Mouse (Mus musculus) layer of hippocampus, postnatal 36 days (tissue): ENCODE measurements around the gene Gm10428. TPM values are rescaled to one million over a fixed set of nuclear protein-coding genes. Genes with fewer than 3 reads are reported as not detected.
"Not testable (repeated sequence)": the region's sequence is repeated elsewhere in the genome, so short reads cannot be mapped to it uniquely, and the experiment has no call there.

Experiments used
- DNase-seq, 2 experiments: peaks; one replicate each; pipeline ENCODE4 v3.0.0; 2022
- total RNA-seq, 2 experiments: library from RNA; stranded (reverse); gene quantifications; 2 replicates each; pipeline ENCODE4 v1.2.3; 2021

Gene Gm10428
- total RNA-seq, result not detected

DNA sequence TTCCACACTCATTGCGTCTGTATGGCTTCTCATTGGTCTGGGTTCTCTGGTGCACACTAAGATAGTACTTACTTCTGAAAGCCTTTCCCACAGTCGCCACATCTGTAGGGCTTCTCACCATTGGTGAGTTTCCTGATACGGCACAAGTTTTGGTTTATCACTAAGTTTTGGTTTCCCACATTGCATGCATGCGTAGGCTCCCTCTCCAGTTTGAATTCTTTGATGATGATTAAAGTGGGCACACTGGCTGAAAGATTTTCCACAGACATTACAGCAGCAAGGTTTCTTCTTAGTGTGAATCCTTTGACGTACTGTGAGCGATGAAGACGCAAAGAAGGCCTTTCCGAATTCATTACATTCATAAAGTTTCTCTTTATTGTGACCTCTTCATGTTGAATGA is at the start of gene Gm10428:
Gene Gm10428 (plus strand): TSS at position 321 of the 400 bp plus-strand sequence.
- no peak for DNase-seq

DNA sequence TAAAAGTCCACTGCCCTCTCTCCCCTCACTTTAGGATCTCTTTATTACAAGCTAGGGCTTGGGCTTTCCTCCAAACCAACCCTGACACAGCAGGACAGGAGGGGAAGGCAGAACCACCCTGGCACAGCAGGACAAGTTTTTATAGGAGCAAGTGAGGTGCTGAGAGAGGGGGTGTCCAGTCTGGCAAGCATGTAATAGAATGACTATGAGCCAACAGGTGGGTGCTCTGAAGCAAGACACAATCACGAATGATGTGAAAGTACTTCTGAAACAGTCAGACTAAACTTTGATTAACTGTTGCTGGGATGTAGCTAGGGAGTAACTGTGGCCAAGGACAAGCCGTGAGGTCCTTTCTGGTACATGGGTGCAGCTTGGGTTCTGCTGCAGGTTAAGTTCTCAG is 46.8 kb upstream of the Gm10428 start:
- no peak for DNase-seq

DNA sequence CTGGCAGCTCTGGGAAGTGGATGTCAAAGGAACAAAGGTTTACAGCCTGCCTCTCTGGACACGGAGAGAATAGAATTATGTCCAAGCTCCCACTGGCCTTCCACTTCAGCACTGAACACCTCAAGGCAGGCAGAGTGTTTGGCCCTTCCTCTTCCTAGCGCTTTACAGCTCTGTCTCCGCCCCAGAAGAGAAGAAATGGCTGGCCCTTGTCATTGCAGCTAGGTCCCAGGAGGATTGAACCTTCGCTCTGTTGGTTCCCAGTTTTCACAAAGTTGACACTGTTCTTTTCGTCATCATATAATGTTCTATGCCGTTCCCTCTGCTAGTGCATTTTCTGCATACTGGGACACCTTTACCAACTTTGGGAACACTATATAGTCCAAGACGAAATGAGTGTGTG is 44.6 kb upstream of the Gm10428 start:
- DNase-seq, result no peak

DNA sequence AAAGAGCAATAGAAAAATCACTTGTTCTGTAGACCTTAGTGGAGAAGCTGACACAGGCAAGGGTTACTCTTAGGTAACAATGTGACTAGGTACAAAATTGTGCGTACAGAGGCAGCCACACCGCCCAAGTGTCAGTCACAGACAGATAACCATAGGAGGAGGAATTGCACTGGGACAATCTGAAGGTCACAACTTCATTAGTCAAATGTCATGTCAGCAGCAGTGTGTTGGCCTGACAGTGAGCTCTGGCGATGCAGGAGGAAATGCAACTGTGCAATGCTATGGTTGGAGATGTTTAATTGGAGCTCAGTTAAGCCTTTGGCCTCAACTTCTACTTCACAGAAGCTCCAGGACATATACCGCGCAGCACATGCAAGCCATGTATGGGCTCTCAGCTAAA is 42.2 kb upstream of the Gm10428 start:
- no peak for DNase-seq

DNA sequence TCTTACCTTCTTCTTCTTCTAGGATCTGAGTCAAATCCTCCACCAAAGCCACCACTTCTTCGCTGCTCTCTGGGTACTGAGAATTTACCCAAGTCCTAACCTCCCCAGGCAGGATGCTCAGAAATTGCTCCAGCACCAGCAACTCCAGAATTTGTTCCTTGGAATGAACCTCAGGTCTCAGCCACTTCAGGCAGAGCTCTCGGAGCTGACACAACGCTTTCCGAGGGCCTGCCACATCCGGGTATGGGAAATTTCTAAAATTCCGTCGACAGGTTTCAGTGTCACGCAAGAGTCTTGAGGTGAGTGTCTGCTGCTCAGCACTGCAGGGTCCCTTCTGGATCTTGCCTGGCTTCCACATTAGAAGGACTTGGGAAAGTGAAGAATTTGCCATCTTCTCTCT is 24.6 kb upstream of the Gm10428 start:
- DNase-seq, result no peak

DNA sequence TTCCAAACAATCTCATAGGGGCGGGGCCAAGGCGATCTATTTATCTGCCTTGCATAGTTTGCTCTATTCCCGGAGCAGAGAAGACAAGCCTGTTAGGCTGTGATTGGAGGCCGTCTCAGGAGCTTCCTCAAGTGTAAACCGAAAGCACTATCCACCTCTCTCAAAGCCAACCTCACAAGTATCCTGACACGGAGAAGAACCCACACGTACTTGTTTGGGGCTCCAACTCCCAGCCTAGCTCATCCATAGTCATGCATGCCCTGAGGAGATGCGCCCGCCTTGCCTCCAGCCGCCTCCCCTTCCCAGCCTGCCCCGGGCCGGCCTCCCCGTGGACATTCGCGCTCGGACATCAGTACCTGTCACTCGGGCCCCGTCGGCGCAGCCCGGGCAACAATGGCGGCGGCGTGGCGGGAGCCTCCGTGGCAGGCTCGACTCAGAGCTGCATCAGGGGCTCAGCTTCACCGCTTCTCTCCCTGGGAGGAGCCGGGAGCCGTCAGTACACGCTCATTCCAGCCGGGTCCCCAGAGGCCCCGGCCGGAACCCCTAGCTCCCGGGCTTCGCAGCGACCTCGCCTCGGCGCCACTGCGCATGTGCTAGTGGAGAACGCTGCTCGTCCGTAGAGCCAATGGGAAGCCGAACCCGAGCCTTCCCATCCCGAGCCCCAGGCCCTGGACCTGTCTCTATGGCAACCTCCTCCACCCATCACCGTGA is 21.4 kb upstream of the Gm10428 start, which contains the start of gene Zfp287:
Gene Zfp287 (minus strand): TSS at position 595 of the 711 bp plus-strand sequence.
- DNase-seq, result peak; percentile 91 to 93

DNA sequence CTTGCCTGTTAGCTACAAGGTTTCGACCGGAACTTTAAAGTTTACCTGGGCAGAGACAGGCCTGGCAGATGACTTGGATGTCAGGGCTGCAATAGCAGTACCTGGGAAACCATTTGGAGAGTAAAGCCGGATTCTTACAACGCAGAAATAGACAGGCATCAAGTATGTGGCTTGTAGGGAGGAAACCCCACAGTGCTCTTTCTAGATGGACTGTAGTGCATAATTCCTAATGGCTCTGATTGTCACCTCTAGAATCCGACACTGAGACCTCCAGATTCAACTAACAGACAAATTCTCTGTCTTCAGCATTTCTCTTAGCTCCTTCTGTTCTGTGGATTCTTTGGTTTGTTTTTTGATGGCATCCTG is 20.9 kb upstream of the Gm10428 start:
- DNase-seq, result no peak

DNA sequence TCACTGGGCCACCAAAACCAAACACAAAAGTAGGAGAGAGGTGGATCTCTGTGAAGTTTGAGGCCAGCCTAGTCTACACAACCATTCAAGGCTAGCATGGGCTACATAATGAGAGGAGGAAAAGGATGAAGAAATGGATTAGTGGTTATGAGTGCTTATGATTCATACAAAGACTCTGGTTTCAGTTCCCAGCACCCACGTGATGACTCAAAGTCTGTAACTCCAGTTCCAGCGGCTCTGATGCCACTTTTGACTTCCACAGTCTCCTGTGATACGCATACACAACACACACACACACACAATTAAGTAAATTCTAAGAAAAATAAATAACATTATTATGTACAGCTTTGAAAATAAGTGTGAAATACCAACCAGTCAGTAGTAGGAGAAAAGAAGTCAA is 20.2 kb upstream of the Gm10428 start:
- no peak for DNase-seq

DNA sequence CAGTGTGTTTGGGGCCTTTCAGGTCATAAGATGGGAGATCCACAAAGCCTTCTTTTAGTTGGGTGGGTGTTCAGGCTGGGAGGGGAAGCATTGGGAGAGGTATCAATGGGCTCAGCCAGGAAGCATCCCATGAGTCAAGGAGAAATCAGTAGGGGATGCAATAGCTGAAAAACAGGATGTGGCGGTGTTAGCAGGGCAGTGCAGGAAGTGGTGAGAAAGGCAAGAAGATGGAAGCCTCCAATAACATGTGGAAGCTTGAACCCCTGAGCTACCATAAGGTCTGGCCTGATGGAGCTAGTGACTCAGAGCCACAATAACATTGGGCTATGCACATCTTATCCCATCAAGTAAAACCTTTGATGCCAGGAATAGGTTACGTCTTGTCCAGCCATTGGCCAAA is 11.7 kb upstream of the Gm10428 start:
- no peak for DNase-seq

DNA sequence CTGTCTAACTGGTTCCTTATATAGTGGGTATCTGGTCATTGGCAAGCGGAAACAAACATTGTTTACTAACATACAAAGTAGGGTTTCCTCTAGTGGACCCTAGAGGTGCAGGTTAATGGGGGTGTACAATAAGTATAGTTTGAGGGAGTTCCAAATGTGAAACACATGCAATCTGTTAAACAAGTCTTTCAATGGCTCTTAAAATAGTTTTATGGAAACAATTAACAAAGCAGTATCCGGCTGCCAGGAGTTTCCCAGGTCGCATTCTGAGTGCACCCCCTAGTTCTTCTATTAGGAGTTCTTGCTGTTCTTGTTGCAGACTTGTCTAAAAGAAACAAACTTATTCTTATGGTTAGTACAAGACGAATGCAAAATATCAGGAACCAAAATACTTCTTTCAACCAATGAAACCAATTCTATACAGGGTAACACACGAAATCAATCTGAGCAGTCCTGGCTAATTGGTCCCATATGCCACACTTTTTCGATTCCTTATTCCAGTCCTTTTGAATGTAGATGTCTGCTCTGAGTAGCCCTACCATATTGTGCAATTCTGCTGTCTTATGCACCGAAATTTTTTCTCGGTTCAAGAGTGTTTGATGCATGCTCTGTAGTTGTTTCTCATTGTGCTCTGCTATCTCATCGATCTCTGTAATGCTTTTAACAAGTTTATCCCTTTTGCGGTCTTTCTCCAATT is 10.5 kb upstream of the Gm10428 start:
- no peak for DNase-seq

DNA sequence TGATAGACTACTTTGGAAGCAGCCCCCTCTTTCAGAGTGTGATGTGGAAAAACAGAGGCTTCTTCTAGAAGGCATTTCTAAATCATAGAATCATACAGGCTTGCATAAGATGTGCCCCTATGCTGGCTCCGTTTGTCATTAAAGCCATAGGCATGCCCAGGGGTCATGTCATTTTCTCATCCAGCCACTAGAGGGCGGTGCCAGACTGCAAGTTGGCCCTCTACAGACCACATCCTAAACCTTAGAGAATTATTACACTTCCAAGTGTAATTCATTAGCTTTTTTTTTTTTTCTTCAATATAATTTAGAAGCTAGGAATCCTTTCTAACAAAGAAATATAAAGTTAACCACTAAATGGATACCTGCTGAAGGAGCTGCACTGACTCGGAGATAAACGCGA is 8.8 kb upstream of the Gm10428 start:
- peak; percentile 40 to 50 for DNase-seq

DNA sequence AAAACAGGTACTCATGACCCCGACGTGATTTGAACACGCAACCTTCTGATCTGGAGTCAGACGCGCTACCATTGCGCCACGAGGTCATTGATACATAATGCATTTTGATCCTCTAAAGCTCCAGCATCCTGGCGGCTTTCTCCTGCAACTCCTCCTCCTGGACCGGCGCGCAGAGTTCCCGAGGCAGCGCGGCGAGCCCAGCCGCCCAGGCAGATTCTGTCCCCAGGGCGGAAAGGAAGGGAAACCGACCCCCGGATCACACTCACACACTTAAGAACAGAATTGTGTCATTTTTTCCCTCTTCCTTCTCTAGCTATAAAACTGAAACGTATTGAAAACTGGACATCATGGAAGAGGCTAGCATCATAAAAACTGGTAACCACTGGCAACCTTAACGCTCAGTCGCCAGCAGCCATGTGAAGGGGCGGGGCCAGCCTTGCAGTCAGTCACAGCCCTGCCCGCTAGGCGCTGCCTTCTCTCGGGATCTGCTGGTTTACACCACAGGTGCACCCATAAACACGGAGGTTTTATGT is 6.8 kb upstream of the Gm10428 start:
- peak; percentile 60 to 63 for DNase-seq

DNA sequence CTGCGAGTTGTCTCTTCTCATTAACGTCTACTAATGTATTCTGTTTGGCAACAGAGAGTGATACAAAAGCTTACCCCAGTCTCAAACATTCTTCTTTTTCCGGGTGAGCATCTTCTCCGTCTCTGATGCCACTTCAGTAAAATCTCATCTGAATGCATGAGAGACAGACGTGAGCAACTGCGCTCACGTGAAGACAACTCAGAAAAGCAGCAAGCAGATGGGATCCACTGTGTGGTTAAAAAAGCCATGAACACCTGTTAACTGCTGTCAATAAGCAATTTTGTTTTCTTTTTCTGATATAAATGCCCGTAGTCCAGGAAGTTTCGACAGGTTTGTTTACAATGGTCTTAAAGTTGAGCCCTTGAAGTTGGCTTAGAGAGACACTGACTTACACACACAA is 5.7 kb upstream of the Gm10428 start:
- DNase-seq, result no peak

DNA sequence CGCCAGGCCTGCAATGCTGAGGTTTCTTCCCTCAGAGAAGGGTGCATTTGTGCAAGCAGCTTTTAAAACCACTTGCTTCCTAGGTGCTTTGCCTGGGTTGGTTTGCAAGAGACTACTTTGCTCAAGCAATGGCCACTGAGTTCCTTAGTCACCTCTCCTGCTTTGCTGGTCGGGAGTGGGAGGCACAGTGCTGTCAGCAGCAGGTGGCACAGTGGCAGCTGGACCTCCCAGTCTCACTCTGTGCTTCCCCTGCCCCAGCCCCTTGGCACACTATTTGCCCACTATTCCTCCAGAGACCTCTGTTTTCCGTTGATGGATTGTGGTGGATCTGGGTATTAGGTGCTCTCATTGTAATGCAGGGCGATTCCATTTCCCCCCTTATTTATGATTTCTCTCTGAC is 4.8 kb upstream of the Gm10428 start:
- DNase-seq, result no peak

DNA sequence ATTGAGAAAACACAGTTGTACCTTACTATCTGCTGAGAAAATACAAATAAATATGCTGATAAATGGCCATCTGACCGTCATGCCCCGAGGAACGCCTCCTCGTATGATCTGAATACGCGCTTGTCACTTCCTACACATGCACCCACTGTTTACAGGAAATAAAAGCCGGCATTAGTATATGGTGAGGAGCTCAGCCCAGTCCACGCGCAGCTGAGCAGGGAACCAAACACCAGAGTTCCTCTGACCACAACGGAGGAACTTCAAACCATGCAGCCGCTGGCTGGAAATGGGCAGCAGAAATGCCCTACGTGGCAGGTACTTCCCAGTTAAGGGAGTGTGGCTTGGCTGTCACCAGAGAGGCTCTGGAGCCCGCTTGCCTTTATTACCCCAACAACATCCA is 3.5 kb upstream of the Gm10428 start:
- not testable (repeated sequence) for DNase-seq

DNA sequence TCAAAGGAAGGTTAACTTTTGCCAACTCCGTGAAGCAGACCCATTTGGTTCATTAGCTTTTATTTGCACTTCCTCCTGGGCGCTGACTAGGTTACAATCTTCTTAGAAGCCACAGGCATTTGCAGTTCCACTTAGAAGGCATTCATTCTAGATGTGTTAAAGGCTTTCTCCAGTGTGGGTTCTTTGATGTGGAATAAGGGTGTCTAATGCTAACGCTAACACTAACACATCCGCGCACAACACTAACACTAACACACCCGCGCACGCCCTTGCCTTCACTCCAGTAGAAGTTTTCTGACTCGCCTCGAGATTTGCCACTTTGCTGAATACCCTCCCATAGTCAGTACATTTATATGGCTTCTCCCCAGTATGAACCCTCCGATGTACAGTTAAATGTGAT is 709 bp upstream of the Gm10428 start:
- DNase-seq, result no peak

DNA sequence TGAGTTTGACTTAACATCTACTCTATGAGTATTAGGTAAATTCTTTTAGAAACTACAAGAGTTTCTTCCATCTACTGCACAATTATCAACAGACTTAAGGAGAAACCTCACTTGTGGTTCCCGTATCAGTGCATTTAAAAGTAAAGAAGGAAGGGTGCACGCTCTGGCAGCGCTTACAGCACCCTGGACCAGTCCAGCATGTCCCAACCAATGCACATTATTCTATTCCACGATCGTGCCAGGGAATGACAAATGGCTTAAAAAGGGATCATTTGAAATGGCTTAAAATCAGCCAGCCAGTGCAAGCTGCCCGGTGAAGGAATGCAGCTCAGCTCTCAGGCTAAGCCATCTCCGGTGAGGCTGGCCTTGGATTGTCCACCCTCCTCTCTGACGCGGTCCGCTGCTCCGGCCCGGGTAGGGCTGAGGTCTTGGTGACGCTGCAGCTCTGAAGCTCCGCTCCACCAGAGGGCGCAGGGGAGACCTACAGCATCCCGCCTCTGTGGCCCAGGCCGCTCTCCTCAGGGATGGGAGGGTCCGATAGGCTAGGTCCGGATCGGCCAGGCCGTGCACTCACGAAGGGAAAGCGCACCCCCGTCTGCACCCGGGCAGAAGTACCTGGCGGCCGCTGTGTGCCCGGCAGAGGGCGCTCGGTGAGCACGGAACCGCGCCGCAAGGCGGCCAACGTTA is 3.7 kb downstream of the Gm10428 start:
- peak; percentile 87 to 88 for DNase-seq

DNA sequence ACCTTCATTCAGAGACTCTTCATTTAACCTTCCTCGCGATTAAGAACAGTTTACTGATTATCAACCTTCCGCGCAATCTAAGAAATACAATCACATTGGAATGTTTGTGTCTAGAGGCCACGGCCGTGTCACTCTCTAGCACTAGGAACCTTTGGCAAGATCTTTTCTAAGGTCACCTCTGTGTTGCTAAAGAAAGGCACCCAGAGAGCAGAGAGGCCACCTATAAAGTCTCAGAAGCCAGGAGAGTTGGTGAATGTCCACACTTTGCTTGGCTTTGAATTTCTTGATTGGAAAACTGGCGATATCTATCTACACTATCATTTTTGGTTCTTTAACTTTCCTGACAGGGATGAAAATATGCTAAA is 4.2 kb downstream of the Gm10428 start:
- no peak for DNase-seq

DNA sequence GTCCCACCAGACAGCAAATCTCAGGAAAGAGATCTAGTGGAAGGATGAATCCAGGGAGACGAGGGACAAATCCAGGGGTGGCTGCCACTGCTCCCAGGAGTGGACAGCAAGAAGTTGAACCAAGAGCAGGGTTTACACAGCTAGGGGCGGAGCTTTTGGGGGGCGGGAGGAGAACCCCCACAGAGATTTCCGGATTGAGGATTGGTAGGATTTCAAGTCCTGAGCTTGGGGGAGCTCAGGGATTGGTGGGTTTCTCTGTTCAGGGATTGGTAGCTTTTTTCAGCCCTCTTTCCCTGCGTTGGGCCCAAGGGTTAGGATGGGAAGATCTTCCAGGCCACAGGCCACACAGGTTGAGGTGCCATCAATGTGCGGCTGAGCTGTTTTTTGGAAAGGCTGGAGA is 5.0 kb downstream of the Gm10428 start:
- no peak for DNase-seq

DNA sequence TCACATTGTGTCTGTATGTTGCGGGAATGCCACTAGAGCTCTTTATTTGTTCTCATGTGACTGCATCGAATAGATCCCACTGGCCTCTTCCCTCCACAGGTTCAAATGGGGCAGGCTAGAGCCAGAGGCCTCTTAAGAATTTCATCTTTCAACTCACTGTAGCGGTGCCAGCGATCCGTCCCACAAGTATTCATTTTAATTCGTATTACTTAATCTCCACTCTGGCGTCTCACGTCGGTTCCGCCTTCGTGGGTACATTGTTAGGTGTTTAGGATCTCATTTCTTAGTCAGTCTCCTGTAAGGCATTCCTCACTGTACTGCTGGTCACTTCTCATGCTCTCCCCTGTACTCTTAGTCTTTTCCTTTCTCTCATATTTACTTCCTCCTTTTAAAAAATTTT is 5.6 kb downstream of the Gm10428 start:
- DNase-seq, result no peak

DNA sequence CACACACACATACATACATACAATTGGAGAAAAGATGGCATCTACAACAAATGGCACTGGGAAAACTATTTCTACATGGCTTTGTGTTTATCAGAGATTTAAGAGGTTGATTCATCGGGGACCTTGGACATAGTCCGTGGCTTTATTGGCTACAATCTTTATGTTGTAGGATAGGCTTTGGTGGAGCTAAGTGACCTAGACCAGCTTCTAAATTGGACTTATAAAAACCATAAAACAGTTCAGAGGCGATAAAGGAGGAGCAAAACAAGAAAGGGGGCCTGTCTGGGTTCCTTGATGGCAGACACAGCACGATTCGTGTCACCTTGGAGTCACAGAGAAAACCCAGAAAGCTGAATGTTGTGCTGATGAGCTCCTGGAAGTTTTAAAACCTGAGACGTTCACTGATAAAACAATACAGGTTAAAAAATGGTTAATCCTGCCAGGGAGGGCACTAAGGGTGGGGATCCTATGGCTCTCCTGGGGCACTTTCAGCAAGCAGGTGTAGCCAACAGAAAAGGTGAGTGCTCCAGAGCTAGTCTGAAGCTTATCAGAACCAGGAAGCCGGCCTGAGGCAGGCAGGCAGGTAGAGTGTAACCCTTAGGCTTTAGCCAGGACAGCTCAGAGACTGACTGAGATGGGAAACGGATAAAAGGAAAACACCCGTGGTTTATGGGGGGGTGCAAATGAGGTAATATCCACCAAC is 8.0 kb downstream of the Gm10428 start:
- DNase-seq, result no peak

DNA sequence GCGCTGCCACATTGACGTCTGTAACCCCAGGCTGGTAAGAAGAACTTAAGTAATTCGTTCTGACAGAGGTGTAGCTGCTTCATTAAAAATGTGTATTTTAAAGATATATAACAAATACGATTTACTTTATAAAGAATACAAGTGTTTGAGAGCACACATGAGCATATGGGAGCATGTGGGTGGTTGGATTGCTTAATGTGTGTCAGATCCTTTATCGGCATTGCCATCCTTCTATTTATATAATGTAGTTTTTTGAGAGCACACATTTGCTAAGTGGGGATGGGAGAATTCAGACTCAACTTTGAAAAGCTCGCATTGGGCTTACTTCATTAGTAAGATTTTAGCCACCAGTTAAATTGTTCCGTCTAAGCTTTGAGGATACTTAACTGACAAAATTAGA is 23.6 kb downstream of the Gm10428 start:
- DNase-seq, result no peak
